Mouse (Mus musculus) kidney, embryonic 14.5 days (tissue): ENCODE results near the gene Kctd3. TPM values are rescaled to one million over a fixed set of nuclear protein-coding genes. Genes with fewer than 3 reads are reported as not detected.

Experiments used
- ATAC-seq: fragments of 200-750 bp; cut with Nextera tagmentation; 2 replicates; pipeline ENCODE4 v1.8.0; 2017; ENCODE audit warnings: moderate number of reproducible peaks, mild to moderate bottlenecking, moderate TSS enrichment, moderate library complexity; ENCODE audit not compliant: low FRiP score, low TSS enrichment
- H3K27ac ChIP-seq: fragments of 300-500 bp; sonication (generic); 2 replicates; pipeline ENCODE4 v1.5.1; 2014; ENCODE audit warnings: low read depth, mild to moderate bottlenecking, low read length, moderate library complexity, mixed read lengths
- H3K27me3 ChIP-seq: fragments of 300-500 bp; sonication (generic); 2 replicates; pipeline ENCODE4 v1.6.1; 2014; ENCODE audit warnings: mild to moderate bottlenecking, low read length; ENCODE audit not compliant: control insufficient read depth, insufficient read depth
- H3K36me3 ChIP-seq: fragments of 300-500 bp; sonication (generic); 2 replicates; pipeline ENCODE4 v1.6.1; 2014; ENCODE audit warnings: low read length, mixed read lengths; ENCODE audit not compliant: control insufficient read depth, insufficient read depth
- H3K4me1 ChIP-seq: fragments of 300-500 bp; sonication (generic); 2 replicates; pipeline ENCODE4 v1.6.1; 2014; ENCODE audit warnings: low read length, mixed read lengths; ENCODE audit not compliant: control insufficient read depth, insufficient read depth
- H3K4me2 ChIP-seq: fragments of 300-500 bp; sonication (generic); replicated peaks from 2 replicates; pipeline ENCODE4 v1.6.1; 2014; ENCODE audit warnings: low read depth, mild to moderate bottlenecking, low read length
- H3K4me3 ChIP-seq: fragments of 300-500 bp; sonication (generic); 2 replicates; pipeline ENCODE4 v1.5.1; 2014; ENCODE audit warnings: mild to moderate bottlenecking, low read length
- H3K9ac ChIP-seq: fragments of 300-500 bp; sonication (generic); 2 replicates; pipeline ENCODE4 v1.6.1; 2014; ENCODE audit warnings: low read depth, mild to moderate bottlenecking, low read length, moderate library complexity
- H3K9me3 ChIP-seq: fragments of 300-500 bp; sonication (generic); 2 replicates; pipeline ENCODE4 v1.6.1; 2016; ENCODE audit warnings: low read length; ENCODE audit not compliant: control insufficient read depth
- WGBS: fragments of 180-500 bp; shearing (Covaris S2); extraction: QIAGEN DNeasy Blood & Tissue Kit; methylation state at CpG from one replicate; pipeline ENCODE4 v1.1.7; 2014; 5-methylcytosine and 5-hydroxymethylcytosine counted together
- polyA plus RNA-seq: library from polyadenylated mRNA; unstranded; fragments of >200 nt; fragmentation: Nextera tagmentation; extraction: Ambion mirVana; gene quantifications from 2 replicates; pipeline ENCODE4 v1.2.1, GENCODE M21; 2014

Gene Kctd3
- 20.0 and 35.6 TPM in 2 replicates for polyA plus RNA-seq

GRCm38 (mm10) chr1:189007239-189007979, at the start of gene Kctd3:
Gene Kctd3 (minus strand): TSS chr1:189007841.
- Histone ChIP-seq H3K9me3 (no peaks in the 10 kb centered on the region), H3K27ac (0 out of 2 replicates have a peak within 1 kb of the TSS, but pooled peaks have one; percentile 6), H3K27me3 (no peaks in the 10 kb centered on the region), H3K4me1 (peaks cover 6% of the 10 kb centered on the region; the same call in 1 of the 2 replicates), H3K4me2 (peak within 1 kb of the TSS; percentile 93), H3K4me3 (peak within 1 kb of the TSS; percentile 95), H3K9ac (peak within 1 kb of the TSS; percentile 95), H3K36me3 (peaks cover 2% of the 10 kb centered on the region; the same call in 1 of the 2 replicates)
- ATAC-seq, result peak; percentile 91
- WGBS, result under 1% methylated on average over 63 of the region's 74 CpGs

DNA sequence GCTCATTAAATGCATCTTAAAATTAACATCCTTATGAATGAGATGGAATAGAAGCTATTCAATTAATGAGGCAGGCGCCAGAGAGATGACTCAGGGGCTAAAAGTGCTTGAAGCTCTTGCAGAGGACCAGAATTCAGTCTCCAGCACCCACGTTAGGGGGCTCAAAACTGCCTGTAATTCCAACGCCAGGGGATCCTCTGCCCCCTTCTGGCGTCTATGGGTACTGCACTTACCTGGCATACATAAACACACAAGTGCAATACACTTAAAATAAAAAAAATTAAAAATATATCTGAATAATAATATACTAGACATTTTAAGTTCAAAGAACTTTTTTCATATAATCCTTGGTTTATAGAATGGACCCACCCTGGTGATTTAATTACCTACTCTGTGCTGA, 49.8 kb upstream of the Kctd3 start:
- Histone ChIP-seq H3K4me1 (no peaks in the 10 kb centered on the region), H3K4me3 (no peak overlapping the region), H3K9ac (no peak overlapping the region), H3K27me3 (no peaks in the 10 kb centered on the region), H3K27ac (no peak overlapping the region), H3K36me3 (no peaks in the 10 kb centered on the region), H3K9me3 (no peaks in the 10 kb centered on the region), H3K4me2 (no peak overlapping the region)
- no peak for ATAC-seq
- WGBS, result 62% methylated on average over 4 of the region's 4 CpGs

DNA sequence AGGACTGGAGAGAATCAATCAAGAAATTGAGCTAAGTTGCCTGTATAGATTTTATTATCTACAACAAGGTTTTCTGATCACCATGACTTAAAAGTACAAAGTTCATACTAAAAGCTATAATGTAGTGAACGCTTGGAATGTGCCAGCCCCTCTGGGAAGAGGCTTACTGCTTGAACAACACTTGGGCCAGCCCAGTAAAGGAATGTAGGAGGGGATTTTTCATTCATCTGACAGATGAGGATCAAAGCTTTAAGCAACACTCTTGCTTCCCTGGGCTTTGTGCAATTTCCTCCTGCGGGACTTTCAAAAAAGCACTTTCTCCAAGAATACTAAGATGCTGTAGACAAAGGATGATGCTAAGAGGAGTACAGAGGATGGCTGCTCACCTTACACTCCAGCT, 48.3 kb upstream of the Kctd3 start:
- Histone ChIP-seq H3K4me1 (no peaks in the 10 kb centered on the region), H3K9ac (no peak overlapping the region), H3K9me3 (no peaks in the 10 kb centered on the region), H3K36me3 (no peaks in the 10 kb centered on the region), H3K4me3 (no peak overlapping the region), H3K27ac (no peak overlapping the region), H3K4me2 (no peak overlapping the region), H3K27me3 (no peaks in the 10 kb centered on the region)
- WGBS, result 43% methylated on average over 2 of the region's 2 CpGs
- ATAC-seq, result no peak

- Histone ChIP-seq H3K27me3 (no peaks in the 10 kb centered on the region), H3K9me3 (no peaks in the 10 kb centered on the region), H3K4me3 (no peak overlapping the region), H3K4me1 (no peaks in the 10 kb centered on the region), H3K4me2 (no peak overlapping the region), H3K36me3 (no peaks in the 10 kb centered on the region), H3K9ac (no peak overlapping the region), H3K27ac (no peak overlapping the region)
- 84% methylated on average over 8 of the region's 8 CpGs for WGBS
- no peak for ATAC-seq
Observed at GRCm38 (mm10) chr1:189054941-189055551, 47.4 kb upstream of the Kctd3 start.

DNA sequence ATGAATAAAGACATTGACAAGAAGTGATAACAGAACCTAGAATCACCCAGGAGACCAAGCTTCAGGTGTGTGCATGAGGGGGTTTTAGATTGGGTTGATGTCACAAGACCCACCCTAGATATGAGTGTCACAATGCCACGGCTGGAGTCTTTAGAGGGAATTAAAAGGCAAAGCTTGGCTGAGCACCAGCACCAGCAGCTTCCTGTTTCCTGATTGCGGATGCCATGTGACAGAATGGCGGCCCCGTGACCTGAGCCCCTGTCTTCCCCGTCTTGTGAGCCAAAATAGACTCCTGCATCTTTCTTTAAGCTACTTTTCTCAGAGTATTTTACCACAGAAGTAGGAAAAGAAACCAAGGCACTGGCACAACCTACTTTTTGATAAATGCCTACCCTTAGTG, 46.5 kb upstream of the Kctd3 start:
- Histone ChIP-seq H3K4me3 (no peak overlapping the region), H3K36me3 (no peaks in the 10 kb centered on the region), H3K27me3 (no peaks in the 10 kb centered on the region), H3K9ac (no peak overlapping the region), H3K9me3 (no peaks in the 10 kb centered on the region), H3K4me1 (no peaks in the 10 kb centered on the region), H3K27ac (no peak overlapping the region), H3K4me2 (no peak overlapping the region)
- WGBS, result 62% methylated on average over 5 of the region's 5 CpGs
- no peak for ATAC-seq

DNA sequence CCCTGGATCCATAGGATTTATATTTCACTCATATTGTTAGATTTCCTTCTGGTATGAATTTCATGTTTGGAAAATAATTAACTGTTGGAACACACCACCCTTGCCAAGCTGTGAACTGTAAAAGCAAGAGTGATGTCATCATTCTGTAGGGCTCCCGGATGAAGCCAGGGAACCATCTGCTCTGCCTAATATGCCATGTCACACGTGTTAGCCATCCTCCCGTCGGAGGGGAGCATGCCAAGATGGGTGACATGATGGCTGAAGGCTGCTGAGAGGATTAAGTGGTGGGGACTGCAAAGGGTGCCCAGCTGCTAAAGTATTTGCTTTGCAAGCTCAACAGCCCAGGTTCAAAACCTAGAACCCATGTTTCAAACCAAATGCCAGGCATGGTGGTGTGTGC, 44.5 kb upstream of the Kctd3 start:
- no peaks in the 10 kb centered on the region for H3K4me1 ChIP-seq
- WGBS, result 90% methylated on average over 4 of the region's 4 CpGs
- no peak overlapping the region for H3K27ac ChIP-seq
- no peak overlapping the region for H3K4me2 ChIP-seq
- no peak for ATAC-seq
- H3K36me3 ChIP-seq, result no peaks in the 10 kb centered on the region
- no peaks in the 10 kb centered on the region for H3K9me3 ChIP-seq
- no peak overlapping the region for H3K9ac ChIP-seq
- no peak overlapping the region for H3K4me3 ChIP-seq
- H3K27me3 ChIP-seq, result no peaks in the 10 kb centered on the region

GRCm38 (mm10) chr1:189050122-189050521, 42.5 kb upstream of the Kctd3 start:
- no peak for ATAC-seq
- Histone ChIP-seq H3K9me3 (no peaks in the 10 kb centered on the region), H3K4me1 (no peaks in the 10 kb centered on the region), H3K4me2 (no peak overlapping the region), H3K36me3 (no peaks in the 10 kb centered on the region), H3K4me3 (no peak overlapping the region), H3K9ac (no peak overlapping the region), H3K27me3 (no peaks in the 10 kb centered on the region), H3K27ac (no peak overlapping the region)
- 57% methylated on average over 3 of the region's 3 CpGs for WGBS

DNA sequence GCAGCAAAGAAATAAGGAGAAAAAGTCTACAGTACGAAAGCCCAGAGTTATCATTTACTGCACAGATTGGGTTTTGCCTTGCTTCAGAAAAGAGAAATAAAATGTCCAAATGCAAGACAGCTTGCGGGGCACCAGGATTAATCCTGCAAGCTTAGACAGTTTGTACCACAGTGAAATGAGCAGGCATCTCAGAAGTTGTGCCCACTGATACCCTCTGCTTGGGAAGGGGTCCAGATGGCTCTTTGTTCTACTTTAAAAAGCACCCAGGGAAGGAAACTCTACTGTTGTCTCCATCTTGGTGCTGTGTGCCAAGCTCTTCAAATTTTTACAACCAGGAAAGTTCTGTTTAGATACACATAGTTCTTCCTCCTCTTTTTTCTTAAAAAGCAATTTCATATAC, 40.7 kb upstream of the Kctd3 start:
- Histone ChIP-seq H3K27ac (no peak overlapping the region), H3K9ac (no peak overlapping the region), H3K9me3 (no peaks in the 10 kb centered on the region), H3K27me3 (no peaks in the 10 kb centered on the region), H3K4me1 (no peaks in the 10 kb centered on the region), H3K4me2 (no peak overlapping the region), H3K4me3 (no peak overlapping the region), H3K36me3 (no peaks in the 10 kb centered on the region)
- no peak for ATAC-seq
- WGBS, result 94% methylated on average over 2 of the region's 2 CpGs

- Histone ChIP-seq H3K36me3 (no peaks in the 10 kb centered on the region), H3K4me1 (no peaks in the 10 kb centered on the region), H3K27ac (no peak overlapping the region), H3K4me2 (no peak overlapping the region), H3K9me3 (no peaks in the 10 kb centered on the region), H3K9ac (no peak overlapping the region), H3K27me3 (no peaks in the 10 kb centered on the region), H3K4me3 (no peak overlapping the region)
- WGBS, result 81% methylated on average over 3 of the region's 3 CpGs
- ATAC-seq, result no peak
Observed at GRCm38 (mm10) chr1:189047918-189048317, 40.3 kb upstream of the Kctd3 start.
